Mouse (Mus musculus) G1E (cell line): ENCODE data around the gene Ubn1. TPM values are rescaled to one million over a fixed set of nuclear protein-coding genes. Genes with fewer than 3 reads are reported as not detected.

Experiments used
- ATAC-seq: 2 replicates; pipeline ENCODE4 v1.8.0; 2016; ENCODE audit warnings: mild to moderate bottlenecking; ENCODE audit not compliant: insufficient number of reproducible peaks, poor library complexity, low FRiP score, severe bottlenecking; ENCODE audit errors: extremely low read depth
- DNase-seq: peaks from one replicate; pipeline ENCODE4 v3.0.0; 2012; ENCODE audit warnings: low spot score
- H3K27me3 ChIP-seq: 2 replicates; pipeline ENCODE4 v1.6.1; 2012; ENCODE audit warnings: mild to moderate bottlenecking, low read length, inconsistent platforms; ENCODE audit not compliant: insufficient read depth
- H3K36me3 ChIP-seq: replicated peaks from 2 replicates; pipeline ENCODE3; 2012; ENCODE audit warnings: mild to moderate bottlenecking, inconsistent platforms
- H3K4me1 ChIP-seq: 2 replicates; pipeline ENCODE4 v1.6.1; 2012; ENCODE audit warnings: low read depth, low read length, inconsistent platforms, mixed read lengths; ENCODE audit not compliant: insufficient read depth
- H3K4me3 ChIP-seq: 2 replicates; pipeline ENCODE4 v1.5.1; 2012; ENCODE audit warnings: low read depth, mild to moderate bottlenecking, inconsistent platforms, low read length, moderate library complexity, mixed read lengths
- H3K9me3 ChIP-seq: replicated peaks from 2 replicates; pipeline ENCODE4 v1.6.1; 2012; ENCODE audit warnings: inconsistent platforms
- CTCF ChIP-seq: IDR thresholded peaks from 2 replicates; pipeline ENCODE4 v1.5.1; 2012; ENCODE audit warnings: low read depth, low read length, inconsistent platforms, mixed read lengths
- GATA1 ChIP-seq: IDR thresholded peaks from 2 replicates; pipeline ENCODE4 v1.6.1; 2012; ENCODE audit warnings: borderline replicate concordance, low read length, inconsistent platforms, mixed read lengths
- GATA2 ChIP-seq: IDR thresholded peaks from 2 replicates; pipeline ENCODE4 v1.6.1; 2012; ENCODE audit warnings: low read depth, low read length, inconsistent platforms, borderline replicate concordance
- POLR2AphosphoS5 ChIP-seq: IDR thresholded peaks from 2 replicates; pipeline ENCODE4 v1.6.1; 2012; ENCODE audit warnings: low read depth, low read length, inconsistent platforms; ENCODE audit not compliant: insufficient replicate concordance
- TAL1 ChIP-seq: conservative IDR thresholded peaks from 2 replicates; pipeline ENCODE4 v1.6.1; 2012; ENCODE audit warnings: low read depth, low read length, inconsistent platforms, mixed read lengths
- polyA plus RNA-seq: library from polyadenylated mRNA; stranded (reverse); fragments of >175 nt; gene quantifications from 2 replicates; pipeline ENCODE4 v1.2.3, GENCODE M21; 2012
- total RNA-seq, 2 experiments: library from RNA; stranded (forward) in 1 of 2; stranded (reverse) in 1 of 2; fragments of 200-1000 nt in 1 of 2; fragments of >200 nt in 1 of 2; fragmentation: Nextera tagmentation in 1 of 2; gene quantifications; 2 replicates each; pipeline ENCODE4 v1.2.3; 2014 to 2017

Ubn1 gene
- total RNA-seq (2014; fragmentation: Nextera tagmentation) (61.9 and 69.8 TPM in 2 replicates), total RNA-seq (2017) (55.9 and 56.9 TPM in 2 replicates), polyA plus RNA-seq (15.6 and 16.5 TPM in 2 replicates)

DNA sequence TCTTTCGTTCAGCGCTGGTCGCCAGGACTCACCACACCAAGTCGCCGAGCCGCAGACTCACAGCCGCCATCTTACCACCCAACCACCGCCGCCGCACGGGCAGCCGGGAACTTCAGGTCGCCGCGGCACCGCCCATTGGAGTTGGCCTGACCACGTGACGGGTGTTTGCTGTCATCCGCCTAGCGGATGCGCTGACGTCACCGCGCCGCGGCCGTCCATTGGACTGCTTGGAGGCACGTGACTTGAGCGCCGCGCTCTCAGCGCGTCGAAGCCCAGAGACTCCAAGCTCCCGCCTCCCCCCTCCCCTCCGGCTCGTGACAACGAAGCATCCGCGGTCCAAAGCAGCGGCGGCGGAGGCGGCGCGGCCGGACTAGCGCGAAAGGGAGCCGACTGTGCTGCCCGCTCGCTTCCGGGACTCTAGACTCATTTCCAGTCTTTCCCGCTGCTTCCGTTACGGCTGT, at the start of gene Ubn1, which contains the start of gene Glyr1:
Gene Ubn1 (plus strand): TSS at position 284 of the 461 bp plus-strand sequence.
Gene Glyr1 (minus strand): TSS at position 90 of the 461 bp plus-strand sequence.
- DNase-seq = peak; percentile 98

DNA sequence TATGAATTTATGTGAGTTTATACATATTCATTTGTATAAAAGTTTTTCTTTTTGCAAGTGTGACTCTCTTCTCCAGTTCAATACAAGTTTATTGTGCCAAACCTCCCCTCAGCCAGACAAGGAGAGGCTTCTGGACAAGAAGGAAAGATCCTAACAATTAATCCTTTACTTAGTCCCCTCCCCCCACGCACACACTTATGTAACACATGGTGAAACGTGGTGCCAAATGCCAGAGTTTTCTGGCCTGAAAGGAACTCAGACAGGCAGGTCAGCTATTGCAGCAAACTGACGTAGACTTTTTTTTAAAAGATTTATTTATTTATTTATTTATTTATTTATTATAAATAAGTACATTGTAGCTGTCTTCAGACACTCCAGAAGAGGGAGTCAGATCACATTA, 49.2 kb upstream of the Ubn1 start:
- Histone ChIP-seq H3K9me3 (no peaks in the 10 kb centered on the region), H3K4me1 (no peaks in the 10 kb centered on the region), H3K27me3 (peaks cover 27% of the 10 kb centered on the region), H3K4me3 (no peak overlapping the region), H3K36me3 (no peaks in the 10 kb centered on the region)
- TF ChIP-seq GATA2 = no peak
- no peak for TF ChIP-seq CTCF
- no peak for TF ChIP-seq POLR2AphosphoS5
- no peak for TF ChIP-seq TAL1
- no peak for TF ChIP-seq GATA1
- no peak for ATAC-seq
- no peak for DNase-seq

More for the DNA sequence above, at the start of gene Ubn1, which contains the start of gene Glyr1:
- no peak for TF ChIP-seq GATA2
- TF ChIP-seq TAL1 = no peak
- TF ChIP-seq CTCF = no peak
- TF ChIP-seq POLR2AphosphoS5 = no peak
- no peak for TF ChIP-seq GATA1
- Histone ChIP-seq H3K27me3 (no peaks in the 10 kb centered on the region), H3K36me3 (peaks cover 38% of the 10 kb centered on the region), H3K4me1 (peaks cover 43% of the 10 kb centered on the region), H3K4me3 (peak within 1 kb of the TSS; percentile 92), H3K9me3 (no peaks in the 10 kb centered on the region)
- ATAC-seq = peak; percentile 94

DNA sequence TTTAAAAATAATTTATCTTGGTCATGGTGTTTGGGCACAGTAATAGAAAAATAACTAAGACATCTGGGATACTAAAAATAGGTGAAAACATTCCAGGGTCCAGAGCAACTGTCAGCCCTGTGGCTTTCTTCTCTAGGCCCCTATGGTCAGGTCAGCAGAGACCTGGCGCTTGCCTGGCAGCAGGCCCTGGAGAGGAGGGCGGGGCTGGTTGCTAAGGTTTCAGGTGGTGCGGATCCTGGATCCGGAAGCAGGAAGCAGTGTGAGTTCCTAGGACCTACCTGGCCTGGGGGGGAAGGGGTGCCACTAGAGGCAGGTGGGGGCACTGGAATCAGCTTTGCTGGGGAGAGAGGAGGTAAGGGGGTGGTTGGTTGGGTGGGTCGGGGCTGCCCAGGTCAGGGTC, 42.8 kb upstream of the Ubn1 start, which contains the start of gene Smim22:
Gene Smim22 (plus strand): TSS at position 222 of the 400 bp plus-strand sequence.
- DNase-seq = no peak

DNA sequence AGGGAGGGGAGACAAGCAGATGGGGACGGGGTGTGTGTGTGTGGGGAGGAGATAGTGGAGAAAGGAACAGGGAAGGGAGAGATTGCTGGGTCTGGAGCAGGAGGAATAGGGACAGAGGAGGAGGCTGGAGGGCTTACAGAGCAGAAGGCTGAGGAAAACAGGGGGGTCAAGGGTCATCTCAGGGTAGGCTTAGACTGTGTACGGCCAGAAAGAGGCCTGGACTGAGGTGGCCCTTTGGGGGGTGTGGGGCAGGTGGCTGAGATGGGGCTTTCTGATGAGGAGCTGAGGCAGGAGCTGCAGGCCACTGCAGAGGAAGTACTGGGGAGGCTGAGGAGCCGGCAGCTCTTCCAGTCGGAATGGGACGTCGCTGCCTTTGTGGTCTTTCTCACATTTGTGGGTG, 42.4 kb upstream of the Ubn1 start:
- Histone ChIP-seq H3K4me3 (no peak overlapping the region), H3K27me3 (peaks cover 8% of the 10 kb centered on the region; the same call in 1 of the 2 replicates), H3K9me3 (no peaks in the 10 kb centered on the region), H3K4me1 (peaks cover 26% of the 10 kb centered on the region), H3K36me3 (peaks cover 40% of the 10 kb centered on the region)
- no peak for ATAC-seq
- TF ChIP-seq GATA1 = no peak
- TF ChIP-seq TAL1 = no peak
- TF ChIP-seq POLR2AphosphoS5 = no peak
- TF ChIP-seq GATA2 = no peak
- no peak for TF ChIP-seq CTCF
- no peak for DNase-seq

More for the DNA sequence above, 42.8 kb upstream of the Ubn1 start, which contains the start of gene Smim22:
- Histone ChIP-seq H3K9me3 (no peaks in the 10 kb centered on the region), H3K36me3 (peaks cover 39% of the 10 kb centered on the region), H3K27me3 (peaks cover 8% of the 10 kb centered on the region; the same call in 1 of the 2 replicates), H3K4me3 (no peak within 1 kb of the TSS), H3K4me1 (peaks cover 22% of the 10 kb centered on the region)
- no peak for ATAC-seq
- TF ChIP-seq CTCF (no peak), GATA1 (no peak), POLR2AphosphoS5 (no peak), TAL1 (no peak), GATA2 (no peak)

DNA sequence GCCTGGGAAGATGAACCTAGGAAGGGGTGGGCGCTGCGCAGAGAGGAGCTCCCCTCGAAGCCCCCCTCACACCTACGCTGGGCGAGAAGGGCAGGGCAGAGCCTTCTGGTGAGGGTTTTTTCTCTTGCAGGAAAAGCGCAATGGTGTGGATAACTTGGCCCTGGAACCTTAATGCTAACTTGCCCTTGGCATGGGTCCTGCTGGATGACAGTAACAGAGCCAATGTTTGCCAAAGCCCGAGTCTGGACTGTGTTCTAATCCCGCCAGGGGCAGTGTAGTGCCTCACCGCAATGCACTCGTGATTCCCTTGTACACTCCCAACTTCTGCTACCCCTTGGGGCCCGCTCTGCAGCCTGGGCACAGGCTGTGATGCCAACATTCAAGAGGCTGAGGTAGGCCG, 41.8 kb upstream of the Ubn1 start:
- Histone ChIP-seq H3K9me3 (no peaks in the 10 kb centered on the region), H3K4me1 (peaks cover 32% of the 10 kb centered on the region), H3K27me3 (peaks cover 8% of the 10 kb centered on the region; the same call in 1 of the 2 replicates), H3K4me3 (no peak overlapping the region), H3K36me3 (peaks cover 40% of the 10 kb centered on the region)
- no peak for DNase-seq
- ATAC-seq = no peak
- TF ChIP-seq GATA2 (no peak), TAL1 (no peak), GATA1 (no peak), POLR2AphosphoS5 (no peak), CTCF (no peak)

DNA sequence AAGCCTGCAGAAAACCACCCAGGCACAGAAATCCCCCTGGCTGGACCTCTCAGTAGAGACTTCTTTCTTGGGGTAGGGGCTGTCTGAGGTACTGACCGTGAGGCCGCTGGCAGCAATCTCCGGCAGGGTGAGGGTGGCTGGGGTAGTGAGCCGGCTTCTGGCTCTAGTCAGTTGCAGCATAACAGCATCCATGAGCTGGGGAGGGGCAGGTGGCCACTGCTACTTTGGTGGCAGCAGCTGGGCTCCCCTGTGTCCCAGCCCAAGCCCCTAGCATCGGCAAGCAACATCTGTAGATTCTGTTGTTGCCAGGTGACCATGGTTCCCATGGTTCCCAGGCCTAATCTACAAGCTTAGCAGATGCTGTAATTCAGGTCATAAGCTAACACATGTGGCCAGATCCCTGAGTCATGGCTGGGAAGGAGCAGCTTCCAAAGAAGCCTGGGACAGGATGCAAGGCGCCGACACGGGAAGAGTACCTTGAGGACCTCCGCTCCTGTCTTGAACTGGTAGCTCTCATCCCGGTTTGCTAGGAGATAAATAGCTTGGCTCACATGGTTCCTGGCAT, 39.4 kb upstream of the Ubn1 start:
- peaks cover 8% of the 10 kb centered on the region; the same call in 1 of the 2 replicates for H3K27me3 ChIP-seq
- ATAC-seq (no peak), DNase-seq (no peak)
- no peaks in the 10 kb centered on the region for H3K9me3 ChIP-seq
- peaks cover 46% of the 10 kb centered on the region for H3K4me1 ChIP-seq
- H3K36me3 ChIP-seq = peaks cover 54% of the 10 kb centered on the region
- no peak overlapping the region for H3K4me3 ChIP-seq
- TF ChIP-seq CTCF (no peak), TAL1 (no peak), GATA1 (no peak), GATA2 (no peak), POLR2AphosphoS5 (no peak)
